ENCODE assay signal across 10 mouse cellular contexts in genomic region chr2:6545127-6545931, GRCm38 (mm10).
DNase-seq lines count a peak whose midpoint lies in the region; ATAC-seq and TF ChIP-seq lines count a peak whose summit lies in the region.
"Had no signal": no experiment of that assay in that cellular context is flagged by ENCODE, and none has a peak within 500 bp of the region (broad histone marks: within the 10 kb centered on the region; RNA-seq: fewer than 3 reads in every experiment).

No protein-coding gene starts in this region.

- H3K4me1 ChIP-seq in kidney, adult 2 months (ENCODE audit: control insufficient read depth, insufficient read depth, low read length) = 0 out of 2 replicates have a peak, but pooled peaks cover 2% of the 10 kb centered on the region
- peaks cover 8% of the 10 kb centered on the region; the same call in 1 of the 2 replicates for H3K4me1 ChIP-seq in kidney, embryonic 16.5 days (ENCODE audit: insufficient read depth, low read length)

- DNase-seq in embryo, embryonic 10 days (ENCODE audit: low spot score) = peak; percentile 23
- DNase-seq in embryo, embryonic 9.5 days (ENCODE audit: extremely low spot score) = no peak
- peak; percentile 68 for DNase-seq in kidney, adult 2 months
- peak; percentile 63 for DNase-seq in Muller cell, postnatal 12 days (ENCODE audit: inconsistent ontology term)
- DNase-seq in kidney, postnatal 10 days = peak; percentile 68
- no peak for DNase-seq in left cerebral cortex, adult 18-20 months (ENCODE audit: low spot score in 2 of 2)
- DNase-seq: layer of hippocampus, adult 9-11 months; thymus, postnatal 4 days had no signal

- no peaks in the 10 kb centered on the region for H3K27me3 ChIP-seq in kidney, adult 2 months (replicated peaks; ENCODE audit: control insufficient read depth, insufficient read depth, low read length)
- no peaks in the 10 kb centered on the region for H3K27me3 ChIP-seq in kidney, embryonic 16.5 days (ENCODE audit: insufficient read depth, low read length)

- H3K9me3 ChIP-seq in kidney, embryonic 16.5 days (ENCODE audit: low read length) = no peaks in the 10 kb centered on the region

- TF ChIP-seq CTCF in kidney, adult 2 months (conservative IDR thresholded peaks at IDR 0.05; ENCODE audit: insufficient read depth, insufficient read length, low read depth, low read length) = no peak

- WGBS in kidney, adult 2 months = 77% methylated on average over 10 of the region's 10 CpGs
- 86% methylated on average over 10 of the region's 10 CpGs for WGBS in kidney, embryonic 16.5 days

- no peak overlapping the region for H3K9ac ChIP-seq in kidney, embryonic 16.5 days (replicated peaks; ENCODE audit: low read length)

- no peak overlapping the region for H3K4me2 ChIP-seq in kidney, embryonic 16.5 days (replicated peaks; ENCODE audit: low read depth, low read length)

- no peak overlapping the region for H3K4me3 ChIP-seq in kidney, adult 2 months (ENCODE audit: insufficient read depth, low read depth, low read length)
- no peak overlapping the region for H3K4me3 ChIP-seq in kidney, embryonic 16.5 days (ENCODE audit: low read length)

- no peak for TF ChIP-seq POLR2A in kidney, adult 2 months (IDR thresholded peaks at IDR 0.05; ENCODE audit: low read depth, low read length)

- no peak for ATAC-seq in kidney, embryonic 16.5 days (ENCODE audit: low FRiP score, low TSS enrichment)
- ATAC-seq in inflammation-experienced regulatory T-cells, adult 6 months = no peak

- 0 out of 2 replicates have a peak overlapping the region, but pooled peaks have one; percentile 38 for H3K27ac ChIP-seq in kidney, adult 2 months (ENCODE audit: insufficient read depth, low read depth, low read length)
- no peak overlapping the region for H3K27ac ChIP-seq in kidney, embryonic 16.5 days (ENCODE audit: low read length)

- no peaks in the 10 kb centered on the region for H3K36me3 ChIP-seq in kidney, adult 2 months (ENCODE audit: control insufficient read depth, insufficient read depth, low read length)
- H3K36me3 ChIP-seq in kidney, embryonic 16.5 days (ENCODE audit: insufficient read depth, low read length) = no peaks in the 10 kb centered on the region

Comparison
In these comparisons a context has a peak if more than half of its experiments do, and no peak if none do; other contexts are left out.
1. DNase-seq: peak in embryo, embryonic 10 days (single experiment), kidney, adult 2 months (single experiment), Muller cell, postnatal 12 days (single experiment) and kidney, postnatal 10 days (single experiment); none in embryo, embryonic 9.5 days (single experiment) and left cerebral cortex, adult 18-20 months (0 of 2).